Mouse (Mus musculus) heart, postnatal 0 days (tissue): ENCODE data around the gene Gm48552. TPM values are rescaled to one million over a fixed set of nuclear protein-coding genes. Genes with fewer than 3 reads are reported as not detected.
A peak's percentile ranks its signal among the peaks of the same experiment; 100 is the strongest.

Experiments
- ATAC-seq: fragments of 200-750 bp; cut with Nextera tagmentation; 2 replicates; pipeline ENCODE4 v1.8.0; 2017; ENCODE audit warnings: low read depth, moderate number of reproducible peaks, moderate library complexity; ENCODE audit not compliant: insufficient read depth
- DNase-seq: peaks from one replicate; pipeline ENCODE4 v3.0.0-alpha.2; 2016; ENCODE audit warnings: low spot score
- H3K27ac ChIP-seq: fragments of 300-500 bp; sonication (generic); 2 replicates; pipeline ENCODE4 v1.5.1; 2014; ENCODE audit warnings: low read depth, mild to moderate bottlenecking
- H3K27me3 ChIP-seq: fragments of 300-500 bp; sonication (generic); 2 replicates; pipeline ENCODE4 v1.6.1; 2014; ENCODE audit warnings: low read length, mixed read lengths; ENCODE audit not compliant: control insufficient read depth, insufficient read depth
- H3K36me3 ChIP-seq: fragments of 300-500 bp; sonication (generic); replicated peaks from 2 replicates; pipeline ENCODE4 v1.6.1; 2014; ENCODE audit warnings: low read length, mixed read lengths; ENCODE audit not compliant: control insufficient read depth, insufficient read depth
- H3K4me1 ChIP-seq: fragments of 300-500 bp; sonication (generic); 2 replicates; pipeline ENCODE4 v1.6.1; 2014; ENCODE audit warnings: antibody characterized with exemption; ENCODE audit not compliant: control insufficient read depth, insufficient read depth
- H3K4me2 ChIP-seq: fragments of 300-500 bp; sonication (generic); 2 replicates; pipeline ENCODE4 v1.6.1; 2014; ENCODE audit warnings: low read depth, mild to moderate bottlenecking, low read length, moderate library complexity
- H3K4me3 ChIP-seq: fragments of 300-500 bp; sonication (generic); 2 replicates; pipeline ENCODE4 v1.5.1; 2014; ENCODE audit warnings: low read depth, low read length
- H3K9ac ChIP-seq: fragments of 300-500 bp; sonication (generic); replicated peaks from 2 replicates; pipeline ENCODE4 v1.6.1; 2014; ENCODE audit warnings: low read depth, low read length, mixed read lengths
- H3K9me3 ChIP-seq: fragments of 300-500 bp; sonication (generic); replicated peaks from 2 replicates; pipeline ENCODE4 v1.6.1; 2016; ENCODE audit warnings: low read length; ENCODE audit not compliant: control insufficient read depth
- CTCF ChIP-seq: IDR thresholded peaks from 2 replicates; pipeline ENCODE4 v1.5.1; 2016; ENCODE audit warnings: antibody characterized with exemption, control low read depth, low read depth
- EP300 ChIP-seq: IDR thresholded peaks from 2 replicates; pipeline ENCODE4 v1.6.1; 2016; ENCODE audit warnings: antibody characterized with exemption, low read depth
- WGBS: fragments of 180-500 bp; shearing (Covaris S2); extraction: QIAGEN DNeasy Blood & Tissue Kit; methylation state at CpG from one replicate; pipeline ENCODE4 v1.1.7; 2014; 5-methylcytosine and 5-hydroxymethylcytosine counted together
- polyA plus RNA-seq: library from polyadenylated mRNA; unstranded; fragments of >200 nt; fragmentation: Nextera tagmentation; extraction: Ambion mirVana; gene quantifications from 2 replicates; pipeline ENCODE4 v1.2.1, GENCODE M21; 2015
- total RNA-seq: library from RNA; depleted of rRNA; stranded (reverse); fragments of >200 nt; gene quantifications from 2 replicates; pipeline ENCODE4 v1.2.3, GENCODE M21; 2014; ENCODE audit warnings: low replicate concordance

Gm48552 gene
- total and polyA plus RNA-seq, 2 experiments from 2014 or later, result 0.45 TPM; not detected in 1

DNA sequence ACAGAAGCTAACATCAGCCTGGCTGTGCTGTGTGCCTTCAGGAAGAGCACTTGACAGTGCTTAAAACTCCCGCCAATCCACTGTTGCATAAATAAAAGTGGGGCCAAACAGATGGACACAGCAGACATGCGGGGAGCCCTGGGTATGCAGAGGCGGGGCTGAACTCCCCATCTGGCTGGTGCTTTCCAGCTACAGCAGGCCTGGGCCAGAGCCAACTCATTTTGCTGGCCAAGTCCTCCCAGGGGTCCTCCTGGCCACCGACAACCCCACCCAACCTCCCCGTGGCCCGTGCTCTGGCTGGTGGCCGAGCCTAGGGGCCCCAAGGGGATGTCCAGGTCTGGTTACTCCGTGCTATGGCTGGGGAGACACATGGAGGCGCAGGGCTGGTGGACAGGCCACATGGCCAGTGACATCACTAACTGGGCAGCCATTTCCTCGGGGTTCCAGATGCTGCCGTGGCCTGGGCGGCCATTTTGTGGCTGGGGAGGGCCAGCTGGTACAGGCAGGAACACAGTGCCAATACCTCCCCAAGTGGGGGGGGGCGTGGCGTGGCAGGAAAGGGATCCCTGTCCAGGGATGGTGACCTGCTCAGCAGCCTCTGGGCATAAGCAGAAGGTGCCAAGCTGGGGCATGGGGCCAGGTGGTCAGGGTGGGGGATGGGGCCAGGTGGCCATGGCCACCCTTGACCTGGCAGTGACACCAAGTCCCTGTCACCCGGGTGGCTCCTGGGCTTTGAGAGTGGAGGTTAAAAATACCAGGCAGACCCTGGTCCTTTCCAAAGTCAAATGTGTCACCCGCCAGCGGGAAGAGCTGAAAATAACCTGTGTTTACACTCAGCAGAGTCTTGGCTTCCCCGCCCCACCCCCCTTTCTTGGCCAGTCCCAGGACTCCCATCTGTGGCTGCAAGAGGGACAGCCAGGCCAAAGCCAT lies 22.9 kb downstream of the Gm48552 start:
- Histone ChIP-seq H3K9ac (0 out of 2 replicates have a peak overlapping the region, but pooled peaks have one; percentile 8), H3K27me3 (no peaks in the 10 kb centered on the region), H3K36me3 (peaks cover 15% of the 10 kb centered on the region), H3K4me1 (peaks cover 83% of the 10 kb centered on the region), H3K27ac (peak overlapping the region; percentile 97), H3K9me3 (no peaks in the 10 kb centered on the region), H3K4me3 (no peak overlapping the region), H3K4me2 (peak overlapping the region; percentile 33)
- ATAC-seq, result peak; percentile 55
- WGBS, result 13% methylated on average over 18 of the region's 18 CpGs
- TF ChIP-seq CTCF (no peak), EP300 (peak; percentile 87)
- peak; percentile 84 for DNase-seq

DNA sequence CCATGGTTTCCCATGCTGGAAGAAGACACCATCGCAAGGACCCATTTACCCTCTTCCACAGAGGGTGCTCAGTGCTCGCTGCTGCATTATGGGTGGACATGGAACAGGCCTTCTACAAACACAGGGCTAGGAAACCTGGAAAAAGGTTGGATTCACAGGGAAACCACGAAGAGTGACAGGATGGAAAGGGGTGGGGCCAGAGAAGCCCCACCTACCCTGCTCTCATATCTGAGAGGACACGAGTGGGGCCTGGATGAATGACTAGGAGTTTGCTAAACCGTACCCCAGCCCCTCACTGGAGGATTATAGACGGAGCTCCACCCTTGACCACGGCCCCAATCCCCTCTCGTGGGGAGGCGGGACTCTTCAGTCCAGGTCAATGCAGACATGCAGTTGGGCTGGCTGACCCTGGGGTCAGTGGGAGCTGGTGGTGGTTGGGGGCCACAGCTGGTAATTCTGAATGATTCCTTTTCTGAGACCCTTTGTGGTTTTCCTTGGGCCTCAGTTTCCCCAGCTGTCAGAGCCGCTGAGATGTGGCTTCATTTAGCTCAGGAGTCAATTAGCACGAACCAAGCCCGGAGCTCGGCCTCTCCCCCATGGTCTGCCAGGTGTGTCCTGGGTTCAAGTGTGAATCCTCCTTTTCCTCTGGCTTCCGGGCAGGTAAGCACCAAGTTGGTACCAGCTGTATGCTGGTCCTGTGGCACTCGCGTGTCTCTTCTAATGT lies 23.9 kb downstream of the Gm48552 start:
- H3K36me3 ChIP-seq, result 0 out of 2 replicates have a peak, but pooled peaks cover 7% of the 10 kb centered on the region
- H3K27me3 ChIP-seq, result no peaks in the 10 kb centered on the region
- no peak for DNase-seq
- peak overlapping the region; percentile 33 for H3K4me2 ChIP-seq
- peaks cover 83% of the 10 kb centered on the region for H3K4me1 ChIP-seq
- H3K4me3 ChIP-seq, result no peak overlapping the region
- 0 out of 2 replicates have a peak overlapping the region, but pooled peaks have one; percentile 8 for H3K9ac ChIP-seq
- no peaks in the 10 kb centered on the region for H3K9me3 ChIP-seq
- TF ChIP-seq CTCF (no peak), EP300 (no peak)
- peak overlapping the region; percentile 97 for H3K27ac ChIP-seq
- no peak for ATAC-seq
- 62% methylated on average over 16 of the region's 16 CpGs for WGBS

DNA sequence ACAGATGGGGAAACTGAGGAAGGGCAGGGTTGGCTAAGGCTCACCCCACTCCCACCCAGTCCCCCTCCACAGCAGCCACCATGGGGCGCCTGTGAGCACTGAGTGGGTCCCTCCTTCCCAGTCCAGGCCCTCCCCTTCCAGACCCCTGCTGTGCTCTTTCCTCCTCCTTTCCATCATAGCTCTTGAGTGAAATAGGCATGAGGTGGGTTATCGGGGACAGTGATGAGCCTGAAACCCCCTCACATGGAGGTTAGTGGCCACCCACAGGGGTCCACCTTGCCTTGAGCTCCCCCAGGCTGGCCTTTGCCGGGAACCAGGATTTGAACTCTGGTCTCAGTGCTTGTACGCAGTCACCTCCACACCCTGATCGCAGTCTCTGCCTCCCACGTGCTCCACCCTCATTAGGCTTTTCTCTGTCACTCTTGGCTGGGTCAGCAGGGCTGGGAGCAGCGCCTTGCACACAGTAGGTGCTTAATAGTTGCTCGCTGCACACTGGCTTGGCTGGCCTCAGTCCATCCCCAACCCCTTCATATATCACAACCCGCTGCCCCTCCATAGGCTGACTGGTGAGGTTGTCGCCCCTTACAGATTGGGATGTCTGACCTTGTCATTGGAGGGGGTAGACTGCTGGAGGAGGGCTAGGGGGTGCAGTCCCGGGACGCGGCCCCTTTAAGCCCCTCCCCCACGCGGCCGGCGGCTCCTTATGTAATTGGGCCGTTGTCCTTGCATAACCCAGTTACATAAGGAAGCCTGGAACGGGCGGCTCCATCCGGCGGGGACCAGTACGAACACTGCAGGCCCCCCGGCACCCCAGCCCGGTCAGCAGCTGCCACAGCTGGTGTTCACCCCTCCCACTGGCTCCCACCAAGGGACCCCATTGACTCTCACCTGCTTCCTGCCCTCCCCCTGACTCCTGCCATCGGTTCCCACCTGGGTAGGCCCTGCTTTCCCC lies 24.8 kb downstream of the Gm48552 start:
- Histone ChIP-seq H3K27me3 (no peaks in the 10 kb centered on the region), H3K9ac (0 out of 2 replicates have a peak overlapping the region, but pooled peaks have one; percentile 6), H3K4me1 (peaks cover 83% of the 10 kb centered on the region), H3K4me3 (no peak overlapping the region), H3K9me3 (no peaks in the 10 kb centered on the region), H3K27ac (peak overlapping the region; percentile 97), H3K4me2 (peak overlapping the region; percentile 48), H3K36me3 (peaks cover 1% of the 10 kb centered on the region; the same call in 1 of the 2 replicates)
- ATAC-seq (peak; percentile 21), DNase-seq (peak; percentile 72)
- 34% methylated on average over 25 of the region's 26 CpGs for WGBS
- TF ChIP-seq CTCF (no peak), EP300 (peak; percentile 99)

DNA sequence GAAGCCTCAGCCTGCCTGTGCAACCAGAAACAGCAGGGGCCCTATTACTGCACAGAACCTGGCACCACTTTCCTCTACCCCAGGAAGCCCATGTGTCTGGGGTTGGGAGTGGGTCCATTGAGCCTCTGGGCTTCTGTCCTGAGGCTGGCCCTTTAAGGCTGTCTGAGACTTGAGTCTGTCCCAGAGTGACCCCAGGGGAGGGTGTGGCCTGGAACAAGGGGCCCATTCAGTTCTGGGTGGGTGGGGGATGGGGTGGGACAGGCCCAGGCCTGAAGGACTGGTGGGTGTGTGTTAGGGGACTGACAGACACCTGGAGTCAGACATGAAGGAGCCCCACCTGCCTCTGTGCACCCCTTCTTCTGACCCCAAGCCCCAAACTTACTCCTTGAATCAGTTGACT lies 25.9 kb downstream of the Gm48552 start:
- Histone ChIP-seq H3K4me2 (no peak overlapping the region), H3K36me3 (peaks cover 6% of the 10 kb centered on the region; the same call in 1 of the 2 replicates), H3K4me1 (peaks cover 88% of the 10 kb centered on the region), H3K9me3 (no peaks in the 10 kb centered on the region), H3K27ac (peak overlapping the region; percentile 97), H3K9ac (no peak overlapping the region), H3K27me3 (no peaks in the 10 kb centered on the region), H3K4me3 (no peak overlapping the region)
- ATAC-seq (no peak), DNase-seq (no peak)
- TF ChIP-seq CTCF (no peak), EP300 (no peak)

DNA sequence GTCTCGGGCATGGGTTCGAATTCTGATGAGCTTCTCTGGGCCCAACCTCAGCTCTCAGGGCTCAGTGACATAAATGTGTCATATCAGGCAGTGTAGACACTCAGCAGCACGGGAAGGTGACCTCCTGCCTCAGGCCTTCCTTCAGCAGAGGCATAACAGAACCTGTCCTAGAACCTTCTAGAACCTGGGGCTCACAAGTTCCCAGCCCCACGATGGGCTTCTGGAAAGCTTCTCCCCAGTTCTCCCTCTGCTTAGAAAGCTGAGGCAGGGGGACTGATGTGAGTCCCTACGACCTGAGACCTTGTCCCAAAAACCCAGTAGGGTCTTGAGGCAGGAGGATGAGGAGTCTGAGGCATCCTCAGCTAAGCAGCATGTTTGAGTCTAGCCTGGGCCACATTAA lies 26.3 kb downstream of the Gm48552 start:
- no peak overlapping the region for H3K9ac ChIP-seq
- TF ChIP-seq CTCF (no peak), EP300 (no peak)
- H3K9me3 ChIP-seq, result no peaks in the 10 kb centered on the region
- H3K27me3 ChIP-seq, result no peaks in the 10 kb centered on the region
- H3K36me3 ChIP-seq, result peaks cover 9% of the 10 kb centered on the region
- no peak for ATAC-seq
- peak overlapping the region; percentile 97 for H3K27ac ChIP-seq
- 74% methylated on average over 5 of the region's 5 CpGs for WGBS
- peaks cover 88% of the 10 kb centered on the region for H3K4me1 ChIP-seq
- no peak overlapping the region for H3K4me2 ChIP-seq
- no peak overlapping the region for H3K4me3 ChIP-seq
- DNase-seq, result no peak
